Mouse (Mus musculus) ES-E14 (cell line): ENCODE measurements around the gene Izumo1r. TPM values are rescaled to one million over a fixed set of nuclear protein-coding genes. Genes with fewer than 3 reads are reported as not detected.

Source experiments
- DNase-seq: peaks from one replicate; pipeline ENCODE4 v3.0.0-alpha.2; 2013; ENCODE audit warnings: low read depth, low spot score
- H3K27ac ChIP-seq: 2 replicates; pipeline ENCODE4 v1.5.1; 2012; ENCODE audit warnings: low read depth, mild to moderate bottlenecking, low read length, moderate library complexity, mixed read lengths; ENCODE audit not compliant: poor library complexity, insufficient read depth, severe bottlenecking
- H3K36me3 ChIP-seq: 2 replicates; pipeline ENCODE4 v1.6.1; 2012; ENCODE audit warnings: mild to moderate bottlenecking, low read length, moderate library complexity, mixed read lengths; ENCODE audit not compliant: control insufficient read depth, poor library complexity, insufficient read depth, severe bottlenecking
- H3K4me1 ChIP-seq, 2 experiments: fragments of 150-350 bp in 1 of 2; sonication (generic) in 1 of 2; 2 replicates each; pipeline ENCODE4 v1.6.1; 2012; ENCODE audit warnings: low read length in 2 of 2, mild to moderate bottlenecking in 1 of 2, mixed read lengths in 1 of 2; ENCODE audit not compliant: control insufficient read depth in 2 of 2, insufficient read depth in 2 of 2, poor library complexity in 1 of 2
- H3K4me3 ChIP-seq, 2 experiments: fragments of 150-350 bp in 1 of 2; sonication (generic) in 1 of 2; 2 replicates each; pipeline ENCODE4 v1.5.1; 2012; ENCODE audit warnings: low read length in 2 of 2, low read depth in 1 of 2, mild to moderate bottlenecking in 1 of 2, mixed read lengths in 1 of 2; ENCODE audit not compliant: insufficient read depth in 1 of 2, poor library complexity in 1 of 2, severe bottlenecking in 1 of 2
- H3K9ac ChIP-seq: 2 replicates; pipeline ENCODE4 v1.6.1; 2012; ENCODE audit warnings: low read depth, mild to moderate bottlenecking, low read length, mixed read lengths; ENCODE audit not compliant: poor library complexity, insufficient read depth, severe bottlenecking
- H3K9me3 ChIP-seq: fragments of 150-350 bp; sonication (generic); 2 replicates; pipeline ENCODE4 v1.6.1; 2012; ENCODE audit warnings: low read depth, mild to moderate bottlenecking, low read length; ENCODE audit not compliant: control insufficient read depth, insufficient read depth
- CHD2 ChIP-seq: IDR thresholded peaks from 2 replicates; pipeline ENCODE4 v1.6.1; 2014; ENCODE audit warnings: mild to moderate bottlenecking, low read depth, low read length, inconsistent platforms
- HCFC1 ChIP-seq: IDR thresholded peaks from 2 replicates; pipeline ENCODE4 v1.6.1; 2012; ENCODE audit warnings: low read length, inconsistent platforms, borderline replicate concordance; ENCODE audit not compliant: insufficient read depth
- MAFK ChIP-seq: IDR thresholded peaks from 2 replicates; pipeline ENCODE4 v1.6.1; 2014; ENCODE audit warnings: mild to moderate bottlenecking, low read depth, low read length, inconsistent platforms; ENCODE audit not compliant: insufficient read depth
- ZC3H11A ChIP-seq: IDR thresholded peaks from 2 replicates; pipeline ENCODE4 v1.6.1; 2012; ENCODE audit warnings: low read depth, mild to moderate bottlenecking, inconsistent platforms, low read length, borderline replicate concordance
- ZNF384 ChIP-seq: IDR thresholded peaks from 2 replicates; pipeline ENCODE4 v1.6.1; 2012; ENCODE audit warnings: low read depth, low read length, inconsistent platforms
- in situ Hi-C, 2 experiments: fragments of 600-800 bp; cut with MboI; formaldehyde crosslinking; loops; one replicate each; pipeline ENCODE4 v1.15.1; 2025; ENCODE audit warnings: low sequenced_read_pairs in 2 of 2, inconsistent platforms in 1 of 2; ENCODE audit not compliant: unreplicated experiment in 2 of 2
- total RNA-seq: library from RNA; depleted of rRNA; stranded (reverse); fragments of 300-350 nt; gene quantifications from 2 replicates; pipeline ENCODE4 v1.2.3, GENCODE M21; 2012

The Izumo1r gene
- total RNA-seq, 1 experiment: 0.31 TPM

DNA sequence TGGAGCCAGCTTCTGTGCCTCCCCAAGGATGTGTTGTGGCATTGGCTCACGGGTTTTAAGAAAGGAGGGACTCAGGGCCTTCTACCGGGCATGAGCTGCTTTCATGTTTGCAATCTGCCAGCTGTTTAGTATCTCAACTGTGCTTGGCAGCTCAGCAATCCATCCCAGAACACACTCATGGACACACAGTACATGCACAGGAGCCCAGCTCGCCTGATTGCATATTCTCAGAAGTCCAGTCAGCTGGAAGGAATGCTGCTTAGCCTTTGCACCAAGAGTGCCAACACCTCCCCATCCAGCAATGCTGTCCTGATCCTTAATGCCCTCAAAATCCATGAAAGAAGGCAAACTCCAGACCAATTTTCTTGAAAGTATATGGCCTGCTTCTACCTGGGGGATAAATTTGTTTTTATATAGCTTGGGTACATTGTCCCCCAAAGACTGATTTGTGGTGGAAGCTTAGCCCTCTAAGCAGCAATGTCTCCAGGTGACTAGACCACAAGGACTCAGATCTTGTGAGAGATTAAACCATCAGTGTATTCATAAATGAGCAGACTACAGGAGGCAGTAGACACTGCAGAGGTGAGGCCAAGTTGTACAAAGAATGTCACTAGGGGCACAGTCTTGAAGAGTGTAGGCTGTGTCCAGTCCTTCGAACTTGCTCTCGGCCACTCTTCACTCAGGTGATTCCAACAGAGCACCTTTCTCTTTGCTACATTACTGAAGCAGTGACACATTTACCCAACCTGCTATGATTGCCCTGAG, 27.8 kb downstream of the Izumo1r start:
- Histone ChIP-seq H3K4me1 (peaks cover 2 to 5% of the 10 kb centered on the region in 2 experiments; a peak in 1 of 4 replicates), H3K4me3 (no peak overlapping the region), H3K9ac (no peak overlapping the region), H3K27ac (no peak overlapping the region), H3K9me3 (no peaks in the 10 kb centered on the region), H3K36me3 (no peaks in the 10 kb centered on the region)
- DNase-seq: no peak
- in situ Hi-C loops: no loop called here
- TF ChIP-seq HCFC1 (no peak), ZNF384 (no peak), CHD2 (no peak), MAFK (no peak), ZC3H11A (no peak)

DNA sequence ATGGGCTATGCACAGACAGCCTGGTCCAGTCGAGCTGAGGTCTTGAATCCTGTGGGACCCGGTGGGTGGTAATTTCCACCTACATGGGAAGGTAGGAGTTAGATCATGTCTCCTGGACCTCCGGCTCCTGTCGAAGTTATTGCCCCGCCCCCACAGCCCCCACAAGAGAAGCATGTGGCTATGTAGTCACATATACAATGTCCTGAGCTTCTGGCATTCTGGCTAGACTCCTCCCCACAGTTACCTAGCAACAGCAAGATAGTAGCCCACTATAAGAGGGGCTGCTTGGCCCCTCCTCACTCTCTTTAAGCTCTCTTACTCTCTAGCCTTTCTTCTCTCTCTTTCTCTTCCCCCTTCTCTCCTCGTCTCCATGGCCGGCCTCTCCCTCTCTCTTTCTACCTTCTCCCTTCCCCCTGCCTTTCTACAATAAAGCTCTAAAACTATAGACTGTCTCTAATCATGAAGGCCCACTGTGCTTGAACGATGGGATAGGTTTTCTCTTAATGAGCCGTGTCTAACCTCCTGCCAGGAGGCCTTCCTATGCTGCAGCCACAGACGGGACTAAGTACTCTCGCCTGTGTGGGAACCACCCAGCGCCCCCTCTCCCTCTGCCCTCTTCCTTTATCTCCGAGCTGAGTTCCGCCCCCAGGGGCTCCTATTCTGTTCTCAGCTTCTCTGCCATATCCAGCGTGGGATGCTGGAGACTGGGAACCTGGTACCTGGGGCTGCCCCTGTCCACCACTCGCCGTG, 31.4 kb downstream of the Izumo1r start:
- no peak overlapping the region for H3K27ac ChIP-seq
- no peak overlapping the region for H3K4me3 ChIP-seq
- H3K4me1 ChIP-seq: peaks cover 7% of the 10 kb centered on the region in 2 experiments; a peak in 2 of 4 replicates
- DNase-seq: no peak
- no peak overlapping the region for H3K9ac ChIP-seq
- TF ChIP-seq ZC3H11A (no peak), ZNF384 (no peak), CHD2 (no peak), HCFC1 (no peak), MAFK (no peak)
- no peaks in the 10 kb centered on the region for H3K9me3 ChIP-seq
- in situ Hi-C loops: loop anchor here in 1 of 2 experiments (25.0 kb wide), 1 partner anchor 140 kb away; no protein-coding TSS in a partner anchor
- H3K36me3 ChIP-seq: no peaks in the 10 kb centered on the region

DNA sequence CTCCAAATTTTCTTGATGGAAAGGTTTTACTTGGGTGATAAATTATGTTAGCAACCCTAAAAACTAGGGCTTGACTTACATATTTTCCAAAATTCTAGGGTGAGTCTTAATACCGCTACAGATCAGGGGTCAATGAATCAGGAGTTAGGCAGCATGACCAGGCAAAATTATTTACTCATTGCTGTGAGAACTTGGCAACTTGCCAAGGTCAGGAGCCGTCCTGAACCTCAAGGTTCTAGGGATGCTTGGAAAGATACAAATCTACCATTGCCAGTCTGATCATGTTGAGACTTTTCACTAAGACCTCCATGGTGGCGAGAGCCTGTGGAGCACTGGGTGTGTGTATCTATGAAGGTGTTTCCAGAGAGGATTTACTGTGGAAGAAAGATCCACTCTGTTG, 32.2 kb downstream of the Izumo1r start:
- in situ Hi-C loops: loop anchor here in 1 of 2 experiments (25.0 kb wide), 1 partner anchor 141 kb away; no protein-coding TSS in a partner anchor
- Histone ChIP-seq H3K9ac (no peak overlapping the region), H3K36me3 (no peaks in the 10 kb centered on the region), H3K9me3 (no peaks in the 10 kb centered on the region), H3K27ac (no peak overlapping the region), H3K4me1 (peaks cover 6 to 7% of the 10 kb centered on the region in 2 experiments; a peak in 2 of 4 replicates), H3K4me3 (no peak overlapping the region)
- TF ChIP-seq ZC3H11A: no peak
- TF ChIP-seq HCFC1: no peak
- no peak for TF ChIP-seq ZNF384
- TF ChIP-seq CHD2: no peak
- no peak for TF ChIP-seq MAFK
- DNase-seq: no peak

DNA sequence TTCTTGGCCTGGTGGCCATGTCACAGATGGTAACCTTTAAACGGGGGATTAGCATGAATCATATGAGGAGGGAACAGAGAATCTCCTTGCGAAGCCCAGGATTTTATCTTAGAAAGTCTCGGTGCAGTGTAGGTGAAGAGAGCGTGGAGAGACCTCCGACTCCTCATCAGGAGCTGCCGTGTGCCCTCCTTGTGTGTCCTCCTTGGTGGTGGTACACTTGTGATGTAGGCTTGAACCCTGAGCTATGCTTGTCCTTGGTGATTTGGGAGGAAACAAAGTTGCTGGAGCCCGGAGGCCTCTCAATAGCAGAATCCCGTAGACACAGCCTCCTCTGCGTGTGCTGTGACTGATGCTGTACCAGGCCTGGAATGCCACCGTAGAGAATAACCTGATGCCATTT, 32.9 kb downstream of the Izumo1r start:
- no peak for DNase-seq
- Histone ChIP-seq H3K9me3 (no peaks in the 10 kb centered on the region), H3K27ac (no peak overlapping the region), H3K9ac (no peak overlapping the region), H3K36me3 (no peaks in the 10 kb centered on the region), H3K4me1 (peaks cover 2 to 7% of the 10 kb centered on the region in 2 experiments; a peak in 1 of 4 replicates), H3K4me3 (no peak overlapping the region)
- no peak for TF ChIP-seq HCFC1
- no peak for TF ChIP-seq MAFK
- no peak for TF ChIP-seq ZNF384
- no peak for TF ChIP-seq CHD2
- TF ChIP-seq ZC3H11A: no peak
- in situ Hi-C loops: loop anchor here in 1 of 2 experiments (25.0 kb wide), 1 partner anchor 141 kb away; no protein-coding TSS in a partner anchor
